Mouse (Mus musculus) limb, embryonic 12.5 days (tissue): ENCODE measurements around the gene Stard5. TPM values are rescaled to one million over a fixed set of nuclear protein-coding genes. Genes with fewer than 3 reads are reported as not detected.

Source experiments
- ATAC-seq: fragments of 200-750 bp; cut with Nextera tagmentation; 2 replicates; pipeline ENCODE4 v1.8.0; 2017; ENCODE audit warnings: low read depth, moderate TSS enrichment; ENCODE audit not compliant: insufficient number of reproducible peaks, insufficient read depth, low FRiP score, low TSS enrichment
- H3K27ac ChIP-seq: fragments of 300-500 bp; sonication (generic); 2 replicates; pipeline ENCODE4 v1.5.1; 2016; ENCODE audit warnings: mild to moderate bottlenecking, moderate library complexity
- H3K27me3 ChIP-seq: fragments of 300-500 bp; sonication (generic); 2 replicates; pipeline ENCODE4 v1.6.1; 2016; ENCODE audit warnings: mild to moderate bottlenecking, moderate library complexity
- H3K36me3 ChIP-seq: fragments of 300-500 bp; sonication (generic); 2 replicates; pipeline ENCODE4 v1.6.1; 2016; ENCODE audit warnings: mild to moderate bottlenecking, moderate library complexity
- H3K4me1 ChIP-seq: fragments of 300-500 bp; sonication (generic); replicated peaks from 2 replicates; pipeline ENCODE4 v1.6.1; 2016
- H3K4me2 ChIP-seq: fragments of 300-500 bp; sonication (generic); 2 replicates; pipeline ENCODE4 v1.6.1; 2016; ENCODE audit warnings: mild to moderate bottlenecking, moderate library complexity
- H3K4me3 ChIP-seq: fragments of 300-500 bp; sonication (generic); replicated peaks from 2 replicates; pipeline ENCODE4 v1.5.1; 2016; ENCODE audit warnings: mild to moderate bottlenecking
- H3K9ac ChIP-seq: fragments of 300-500 bp; sonication (generic); replicated peaks from 2 replicates; pipeline ENCODE4 v1.6.1; 2016; ENCODE audit warnings: mild to moderate bottlenecking, moderate library complexity
- H3K9me3 ChIP-seq: fragments of 300-500 bp; sonication (generic); 2 replicates; pipeline ENCODE4 v1.6.1; 2016; ENCODE audit warnings: mild to moderate bottlenecking, moderate library complexity
- WGBS: fragments of 180-500 bp; shearing (Covaris S2); methylation state at CpG from one replicate; pipeline ENCODE4 v1.1.7; 2016; 5-methylcytosine and 5-hydroxymethylcytosine counted together
- polyA plus RNA-seq: library from polyadenylated mRNA; unstranded; fragments of >200 nt; fragmentation: Nextera tagmentation; extraction: Ambion mirVana; gene quantifications from 2 replicates; pipeline ENCODE4 v1.2.1, GENCODE M21; 2016

Stard5 gene
- 18.6 and 21.3 TPM in 2 replicates for polyA plus RNA-seq

DNA sequence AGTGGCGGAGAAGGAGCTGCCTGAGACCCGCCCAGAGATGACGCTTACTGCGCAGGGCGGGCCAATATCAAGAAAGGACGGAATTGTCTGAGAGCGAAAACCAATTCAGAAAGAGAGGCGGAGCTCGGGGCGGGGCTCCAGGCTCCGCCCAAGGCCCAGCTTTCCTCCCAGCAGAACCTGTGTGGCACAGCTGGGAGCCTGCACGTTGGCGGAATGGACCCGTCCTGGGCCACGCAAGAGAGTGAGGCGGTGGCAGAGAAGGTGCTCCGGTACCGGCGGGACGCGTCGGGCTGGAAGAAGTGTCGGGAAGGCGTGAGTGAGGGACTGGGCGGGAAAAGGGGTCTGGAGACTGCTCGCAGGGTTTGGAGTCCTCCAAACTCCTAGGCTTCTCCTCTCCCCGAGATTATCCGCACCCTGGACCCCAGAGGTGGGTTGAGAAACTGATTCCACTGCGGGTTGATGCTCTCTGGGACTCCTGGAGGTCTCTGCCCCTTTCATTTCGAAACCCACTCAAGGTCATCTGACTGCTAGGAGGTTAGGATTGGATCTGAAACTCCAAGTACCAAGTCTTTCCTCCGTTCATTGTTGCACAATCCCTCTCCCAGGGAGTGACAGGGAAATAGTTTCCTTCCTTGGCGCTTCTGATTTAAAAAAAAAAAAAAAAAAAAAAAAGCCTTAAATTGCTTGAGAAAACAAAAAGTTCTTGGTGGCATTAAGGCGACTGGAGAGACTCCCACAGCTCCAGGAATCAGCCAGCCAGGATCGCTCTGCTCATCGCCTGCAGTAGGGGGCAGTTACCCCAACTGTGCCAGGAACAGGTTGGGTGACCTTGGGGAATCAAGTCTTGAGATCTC is at the start of gene Stard5:
TSS of gene Stard5 (plus strand) at position 132 of the 854 bp plus-strand sequence.
- Histone ChIP-seq H3K4me3 (peak within 1 kb of the TSS; percentile 64), H3K4me1 (peaks cover 26% of the 10 kb centered on the region), H3K27me3 (no peaks in the 10 kb centered on the region), H3K4me2 (peak within 1 kb of the TSS; percentile 75), H3K27ac (peak within 1 kb of the TSS; percentile 76), H3K9ac (peak within 1 kb of the TSS; percentile 75), H3K36me3 (peaks cover 15% of the 10 kb centered on the region), H3K9me3 (no peaks in the 10 kb centered on the region)
- ATAC-seq = peak; percentile 97
- 1% methylated on average over 35 of the region's 35 CpGs for WGBS

GRCm38 (mm10) chr7:83584639-83585471 is 46.9 kb upstream of the Stard5 start, which contains the start of gene Tmc3:
Tmc3 (plus strand) TSS chr7:83584927.
- Histone ChIP-seq H3K27me3 (no peaks in the 10 kb centered on the region), H3K27ac (peak within 1 kb of the TSS; percentile 50), H3K36me3 (no peaks in the 10 kb centered on the region), H3K4me1 (peaks cover 12% of the 10 kb centered on the region; the same call in 1 of the 2 replicates), H3K9me3 (no peaks in the 10 kb centered on the region), H3K9ac (no peak within 1 kb of the TSS), H3K4me3 (no peak within 1 kb of the TSS), H3K4me2 (peak within 1 kb of the TSS; percentile 30)
- no peak for ATAC-seq
- WGBS = 33% methylated on average over 11 of the region's 11 CpGs

DNA sequence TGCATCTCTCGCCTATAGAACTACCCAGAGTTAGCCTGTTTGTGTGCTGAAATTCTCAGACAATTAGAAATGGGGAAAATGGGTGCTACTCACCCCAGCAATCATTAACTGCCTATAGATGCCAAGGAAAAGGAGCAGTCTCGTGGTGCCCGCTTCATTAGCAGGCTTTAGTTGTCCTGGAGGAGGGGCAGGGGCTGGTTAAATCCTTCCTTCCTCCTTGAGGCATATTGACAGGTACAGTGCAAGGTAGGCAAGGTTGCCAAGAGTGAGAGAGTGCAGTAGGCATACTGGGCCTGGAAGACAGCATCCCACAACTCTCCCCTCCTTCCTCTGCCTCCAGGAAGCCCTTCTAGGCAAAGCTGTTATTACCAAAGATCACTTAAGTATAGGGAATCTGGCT is 37.7 kb upstream of the Stard5 start:
- Histone ChIP-seq H3K27ac (no peak overlapping the region), H3K27me3 (no peaks in the 10 kb centered on the region), H3K9me3 (no peaks in the 10 kb centered on the region), H3K4me3 (no peak overlapping the region), H3K9ac (no peak overlapping the region), H3K36me3 (no peaks in the 10 kb centered on the region), H3K4me1 (peaks cover 5% of the 10 kb centered on the region; the same call in 1 of the 2 replicates), H3K4me2 (no peak overlapping the region)
- WGBS = 80% methylated on average over 3 of the region's 3 CpGs
- no peak for ATAC-seq

- Histone ChIP-seq H3K9ac (no peak overlapping the region), H3K9me3 (no peaks in the 10 kb centered on the region), H3K36me3 (no peaks in the 10 kb centered on the region), H3K4me2 (no peak overlapping the region), H3K4me3 (no peak overlapping the region), H3K27ac (no peak overlapping the region), H3K4me1 (no peaks in the 10 kb centered on the region), H3K27me3 (no peaks in the 10 kb centered on the region)
- ATAC-seq = no peak
- 91% methylated on average over 3 of the region's 3 CpGs for WGBS
Measured at GRCm38 (mm10) chr7:83597063-83597462, 34.7 kb upstream of the Stard5 start.

DNA sequence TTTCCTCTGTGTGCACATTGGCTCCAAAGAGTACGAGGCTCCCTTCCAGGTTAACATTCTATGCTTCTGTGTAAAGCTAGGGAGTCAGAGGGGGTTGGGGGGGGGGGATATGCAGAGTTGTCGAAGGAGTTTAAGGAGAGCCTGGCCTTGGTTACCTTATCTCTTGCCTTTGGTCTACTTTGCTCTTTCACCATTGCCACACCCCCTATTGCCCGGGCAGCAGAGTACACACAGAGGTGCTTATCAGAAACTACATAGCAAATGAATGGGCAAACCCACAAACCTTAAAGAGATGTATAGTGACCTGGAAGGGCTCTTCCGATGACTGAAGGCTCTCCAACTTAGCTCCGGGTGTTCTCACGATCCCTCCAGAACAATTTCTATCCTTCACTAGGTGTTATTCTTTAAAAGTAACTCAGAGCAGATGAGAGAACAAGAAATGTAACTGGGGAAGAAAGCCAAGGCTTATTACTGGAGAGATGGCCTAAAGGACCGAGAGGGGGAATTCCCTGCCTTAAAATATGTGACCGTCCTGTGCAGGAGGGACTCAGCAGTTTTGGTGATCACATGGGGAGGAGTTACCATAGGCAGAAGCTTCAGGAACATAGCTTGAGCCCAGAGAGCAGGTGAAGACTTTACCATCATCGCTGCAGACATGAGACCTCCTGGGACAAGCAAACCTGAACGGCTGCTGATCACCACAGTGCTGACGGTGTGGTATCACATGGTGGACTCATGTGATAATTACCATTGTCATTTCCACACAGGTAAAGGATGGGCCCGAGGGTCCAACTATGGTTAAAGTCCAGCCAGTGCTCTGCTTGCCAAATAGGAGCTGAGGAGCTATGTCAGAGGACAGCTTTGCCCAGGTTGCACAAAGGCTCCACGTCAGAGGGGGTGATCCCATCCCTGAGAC is 32.5 kb upstream of the Stard5 start:
- no peaks in the 10 kb centered on the region for H3K9me3 ChIP-seq
- H3K4me3 ChIP-seq = no peak overlapping the region
- no peaks in the 10 kb centered on the region for H3K36me3 ChIP-seq
- no peak overlapping the region for H3K27ac ChIP-seq
- 91% methylated on average over 13 of the region's 13 CpGs for WGBS
- H3K4me1 ChIP-seq = peaks cover 10% of the 10 kb centered on the region
- H3K4me2 ChIP-seq = no peak overlapping the region
- no peaks in the 10 kb centered on the region for H3K27me3 ChIP-seq
- no peak for ATAC-seq
- H3K9ac ChIP-seq = no peak overlapping the region

DNA sequence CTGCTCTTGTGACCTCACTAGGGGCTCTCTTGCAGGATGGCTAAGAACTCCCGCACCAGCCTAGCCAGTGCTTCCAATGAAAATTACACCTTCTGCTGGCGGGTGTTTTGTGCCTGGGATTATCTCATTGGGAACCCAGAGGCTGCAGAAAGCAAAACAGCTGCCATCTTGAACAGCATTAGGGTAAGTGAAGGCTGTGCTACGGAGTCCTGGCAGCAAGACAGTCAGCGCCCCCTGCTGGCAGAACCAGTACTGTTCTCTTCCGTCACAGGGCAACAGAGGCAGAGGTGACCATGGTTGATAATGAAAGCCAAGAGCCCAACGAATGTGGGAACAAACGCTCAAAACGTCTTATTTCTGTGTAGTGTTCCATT is 31.9 kb upstream of the Stard5 start:
- Histone ChIP-seq H3K4me2 (no peak overlapping the region), H3K27ac (no peak overlapping the region), H3K9ac (no peak overlapping the region), H3K9me3 (no peaks in the 10 kb centered on the region), H3K4me3 (no peak overlapping the region), H3K36me3 (no peaks in the 10 kb centered on the region), H3K27me3 (no peaks in the 10 kb centered on the region), H3K4me1 (peaks cover 16% of the 10 kb centered on the region)
- no peak for ATAC-seq
- WGBS = 58% methylated on average over 8 of the region's 8 CpGs

- ATAC-seq = no peak
- H3K27ac ChIP-seq = peak overlapping the region; percentile 67; the same call in 1 of the 2 replicates
- no peak overlapping the region for H3K4me3 ChIP-seq
- H3K36me3 ChIP-seq = no peaks in the 10 kb centered on the region
- H3K27me3 ChIP-seq = no peaks in the 10 kb centered on the region
- no peaks in the 10 kb centered on the region for H3K9me3 ChIP-seq
- no peak overlapping the region; the same call in 1 of the 2 replicates for H3K4me2 ChIP-seq
- no peak overlapping the region for H3K9ac ChIP-seq
- WGBS = 89% methylated on average over 7 of the region's 7 CpGs
- peaks cover 19% of the 10 kb centered on the region for H3K4me1 ChIP-seq
Measured at GRCm38 (mm10) chr7:83604180-83604944, 27.4 kb upstream of the Stard5 start.

DNA sequence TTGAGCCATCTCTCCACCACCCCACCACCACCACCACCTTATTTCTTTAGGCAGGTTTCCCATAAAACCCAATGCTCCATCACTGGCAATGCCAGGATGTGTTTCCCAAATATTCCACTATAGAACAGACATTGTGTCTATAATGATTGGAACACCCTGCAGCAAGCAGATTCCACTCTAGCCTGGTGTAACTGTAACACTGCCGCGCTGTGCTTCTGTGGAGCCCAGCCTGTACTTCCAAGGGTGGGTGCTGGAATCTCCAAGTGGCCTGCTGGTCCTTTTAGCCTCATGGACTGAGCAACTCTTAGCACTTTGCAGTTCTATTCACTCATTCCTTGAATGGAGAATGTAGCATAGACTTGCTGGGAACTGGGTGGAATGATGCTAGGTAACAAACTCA is 25.0 kb upstream of the Stard5 start:
- H3K36me3 ChIP-seq = no peaks in the 10 kb centered on the region
- no peak overlapping the region for H3K27ac ChIP-seq
- peaks cover 19% of the 10 kb centered on the region for H3K4me1 ChIP-seq
- H3K4me3 ChIP-seq = no peak overlapping the region
- 100% methylated on average over 2 of the region's 2 CpGs for WGBS
- ATAC-seq = no peak
- H3K27me3 ChIP-seq = no peaks in the 10 kb centered on the region
- H3K9ac ChIP-seq = no peak overlapping the region
- no peak overlapping the region for H3K4me2 ChIP-seq
- H3K9me3 ChIP-seq = no peaks in the 10 kb centered on the region

GRCm38 (mm10) chr7:83609891-83610290 is 21.9 kb upstream of the Stard5 start:
- Histone ChIP-seq H3K4me1 (peaks cover 3% of the 10 kb centered on the region), H3K4me2 (no peak overlapping the region), H3K27ac (no peak overlapping the region), H3K9me3 (no peaks in the 10 kb centered on the region), H3K9ac (no peak overlapping the region), H3K36me3 (no peaks in the 10 kb centered on the region), H3K27me3 (no peaks in the 10 kb centered on the region), H3K4me3 (no peak overlapping the region)
- WGBS = 99% methylated on average over 4 of the region's 4 CpGs
- ATAC-seq = no peak

- H3K9ac ChIP-seq = no peak overlapping the region
- H3K4me1 ChIP-seq = no peaks in the 10 kb centered on the region
- H3K9me3 ChIP-seq = no peaks in the 10 kb centered on the region
- no peaks in the 10 kb centered on the region for H3K36me3 ChIP-seq
- no peak overlapping the region for H3K4me2 ChIP-seq
- H3K27ac ChIP-seq = no peak overlapping the region
- ATAC-seq = no peak
- H3K4me3 ChIP-seq = no peak overlapping the region
- no peaks in the 10 kb centered on the region for H3K27me3 ChIP-seq
- WGBS = 81% methylated on average over 1 of the region's 1 CpGs
Measured at GRCm38 (mm10) chr7:83611886-83612285, 19.9 kb upstream of the Stard5 start.
